Mouse (Mus musculus) adrenal gland, postnatal 4 days (tissue): ENCODE results near the gene Ephb1. TPM values are rescaled to one million over a fixed set of nuclear protein-coding genes. Genes with fewer than 3 reads are reported as not detected.

ENCODE experiments used
- DNase-seq, 2 experiments: peaks; one replicate each; pipeline ENCODE4 v3.0.0; 2021 to 2022; ENCODE audit warnings: low spot score in 2 of 2, mixed read lengths in 2 of 2
- microRNA-seq: library from miRNA; unstranded; fragments of <30 nt; microRNA quantifications from one replicate; pipeline ENCODE4 v1.2.0, GENCODE M21; 2021
- total RNA-seq, 2 experiments: library from RNA; stranded (reverse); gene quantifications; 2 replicates each; pipeline ENCODE4 v1.2.3; 2021

Ephb1 gene
- total RNA-seq, 2 experiments from 2014 or later, result 4.5 to 5.7 TPM

GRCm38 (mm10) chr9:101924829-101925228, 429.7 kb downstream of the Ephb1 start:
- DNase-seq, result no peak

- no peak for DNase-seq
Measured at GRCm38 (mm10) chr9:101922846-101923245, 431.6 kb downstream of the Ephb1 start.

- no peak for DNase-seq
Measured at GRCm38 (mm10) chr9:101919324-101919723, 435.2 kb downstream of the Ephb1 start.

- DNase-seq, result no peak
Measured at GRCm38 (mm10) chr9:101918771-101919170, 435.7 kb downstream of the Ephb1 start.

- no peak for DNase-seq
Measured at GRCm38 (mm10) chr9:101915082-101915481, 439.4 kb downstream of the Ephb1 start.

- no peak for DNase-seq
Measured at GRCm38 (mm10) chr9:101911176-101911866, 443.2 kb downstream of the Ephb1 start.

GRCm38 (mm10) chr9:101909491-101909890, 445.0 kb downstream of the Ephb1 start:
- no peak for DNase-seq

GRCm38 (mm10) chr9:101908849-101909248, 445.6 kb downstream of the Ephb1 start:
- DNase-seq, result no peak

GRCm38 (mm10) chr9:101907747-101908255, 446.7 kb downstream of the Ephb1 start:
- no peak for DNase-seq

GRCm38 (mm10) chr9:101903406-101903805, 451.1 kb downstream of the Ephb1 start:
- no peak for DNase-seq

GRCm38 (mm10) chr9:101897851-101898250, 456.6 kb downstream of the Ephb1 start:
- no peak for DNase-seq

- DNase-seq, result no peak
Measured at GRCm38 (mm10) chr9:101883295-101883694, 471.2 kb downstream of the Ephb1 start.

- no peak for DNase-seq
Measured at GRCm38 (mm10) chr9:101877109-101877987, 477.1 kb downstream of the Ephb1 start.

- DNase-seq, result no peak
Measured at GRCm38 (mm10) chr9:101875306-101875705, 479.2 kb downstream of the Ephb1 start.

Small RNAs within 50 kb of the gene (microRNA-seq; reads per million reads assigned to microRNA genes)
- not detected for gene Mir7243

Other genes starting within 250 kb of the Ephb1 start
- 1 to 10 TPM; 1.6 to 4.0 TPM for gene Ky, start 151.1 kb upstream of the Ephb1 start, total RNA-seq